Mouse (Mus musculus): ENCODE measurements at regions not wholly inside any gene's neighbourhood (a gene's known extent, or its start where the extent isn't known, plus 50 kb on each side); places are given as distances from the start of the nearest gene placed in this dataset.

DNA sequence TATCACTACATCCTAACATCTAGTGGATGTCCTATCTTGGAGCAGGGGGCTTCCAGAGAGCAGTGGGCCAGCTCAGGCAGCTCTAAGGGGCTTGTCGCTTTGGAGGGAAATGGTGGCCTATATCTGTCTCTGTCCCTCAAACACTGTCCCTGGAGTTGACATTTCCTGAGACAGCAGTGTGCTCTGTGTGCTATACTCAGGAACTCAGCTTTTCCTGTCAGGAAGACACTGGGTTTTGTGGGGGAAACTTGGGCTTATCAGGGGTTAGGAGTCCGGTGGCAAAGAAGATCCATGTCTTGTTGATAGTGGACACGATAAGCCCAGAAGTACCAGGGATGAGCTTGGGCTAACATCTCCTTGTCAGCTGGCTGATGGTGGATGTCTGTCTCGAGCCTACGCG, 187.6 kb upstream of the Bmper start:
- Histone ChIP-seq H3K4me2 (ENCODE audit: low read depth, low read length) (no peak overlapping the region), H3K9ac (ENCODE audit: low read length) (no peak overlapping the region), H3K36me3 (ENCODE audit: control insufficient read depth, insufficient read depth, low read length) (no peaks in the 10 kb centered on the region), H3K27ac (ENCODE audit: low read length) (no peak overlapping the region), H3K4me3 (ENCODE audit: low read length) (no peak overlapping the region), H3K9me3 (ENCODE audit: control insufficient read depth, low read length) (no peaks in the 10 kb centered on the region), H3K27me3 (ENCODE audit: control insufficient read depth, insufficient read depth, low read depth, low read length) (no peaks in the 10 kb centered on the region), H3K4me1 (replicated peaks; ENCODE audit: control insufficient read depth, insufficient read depth, low read length) (peaks cover 16% of the 10 kb centered on the region)
- 61% methylated on average over 6 of the region's 6 CpGs for WGBS
- ATAC-seq (ENCODE audit: low read depth) = peak; percentile 39; the same call in 1 of the 2 replicates

GRCm38 (mm10) chr9:23035901-23036610, 186.8 kb upstream of the Bmper start:
- Histone ChIP-seq H3K4me1 (replicated peaks; ENCODE audit: control insufficient read depth, insufficient read depth, low read length) (peaks cover 8% of the 10 kb centered on the region; the same call in 1 of the 2 replicates), H3K27me3 (ENCODE audit: control insufficient read depth, insufficient read depth, low read depth, low read length) (no peaks in the 10 kb centered on the region), H3K9ac (ENCODE audit: low read length) (peak overlapping the region; percentile 48), H3K9me3 (ENCODE audit: control insufficient read depth, low read length) (no peaks in the 10 kb centered on the region), H3K4me3 (ENCODE audit: low read length) (peak overlapping the region; percentile 27), H3K27ac (ENCODE audit: low read length) (no peak overlapping the region), H3K36me3 (ENCODE audit: control insufficient read depth, insufficient read depth, low read length) (no peaks in the 10 kb centered on the region), H3K4me2 (ENCODE audit: low read depth, low read length) (peak overlapping the region; percentile 52)
- WGBS = 12% methylated on average over 16 of the region's 16 CpGs
- no peak for ATAC-seq (ENCODE audit: low read depth)

DNA sequence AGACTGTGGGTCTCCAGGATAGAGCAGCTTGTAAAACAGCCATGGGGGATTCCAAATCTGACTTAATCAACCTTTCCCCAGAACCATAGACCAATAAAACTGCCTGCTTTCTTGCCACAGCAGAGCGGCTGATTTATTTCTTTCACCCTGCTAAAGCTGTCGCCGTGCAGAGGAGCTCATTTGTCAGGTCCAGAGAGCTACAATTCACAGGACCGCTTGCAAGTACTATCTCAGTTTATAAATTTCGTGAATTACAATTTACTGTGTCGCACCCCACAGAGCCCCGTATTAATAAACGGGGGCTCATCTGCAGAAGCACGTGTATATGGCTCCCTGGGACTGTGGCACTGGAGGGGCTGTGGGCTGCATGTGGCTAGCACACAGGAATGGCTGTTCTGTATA, 185.4 kb upstream of the Bmper start:
- ATAC-seq (ENCODE audit: low read depth) = no peak
- H3K9ac ChIP-seq (ENCODE audit: low read length) = no peak overlapping the region
- H3K4me2 ChIP-seq (ENCODE audit: low read depth, low read length) = no peak overlapping the region
- WGBS = 59% methylated on average over 9 of the region's 9 CpGs
- H3K27me3 ChIP-seq (ENCODE audit: control insufficient read depth, insufficient read depth, low read depth, low read length) = no peaks in the 10 kb centered on the region
- H3K36me3 ChIP-seq (ENCODE audit: control insufficient read depth, insufficient read depth, low read length) = no peaks in the 10 kb centered on the region
- H3K4me1 ChIP-seq (replicated peaks; ENCODE audit: control insufficient read depth, insufficient read depth, low read length) = peaks cover 14% of the 10 kb centered on the region; the same call in 1 of the 2 replicates
- no peak overlapping the region for H3K27ac ChIP-seq (ENCODE audit: low read length)
- H3K4me3 ChIP-seq (ENCODE audit: low read length) = no peak overlapping the region
- no peaks in the 10 kb centered on the region for H3K9me3 ChIP-seq (ENCODE audit: control insufficient read depth, low read length)

GRCm38 (mm10) chr9:23039588-23039987, 183.3 kb upstream of the Bmper start:
- Histone ChIP-seq H3K9ac (ENCODE audit: low read length) (no peak overlapping the region), H3K36me3 (ENCODE audit: control insufficient read depth, insufficient read depth, low read length) (no peaks in the 10 kb centered on the region), H3K4me2 (ENCODE audit: low read depth, low read length) (no peak overlapping the region), H3K27me3 (ENCODE audit: control insufficient read depth, insufficient read depth, low read depth, low read length) (no peaks in the 10 kb centered on the region), H3K4me3 (ENCODE audit: low read length) (no peak overlapping the region), H3K4me1 (replicated peaks; ENCODE audit: control insufficient read depth, insufficient read depth, low read length) (peaks cover 14% of the 10 kb centered on the region; the same call in 1 of the 2 replicates), H3K9me3 (ENCODE audit: control insufficient read depth, low read length) (no peaks in the 10 kb centered on the region), H3K27ac (ENCODE audit: low read length) (no peak overlapping the region)
- ATAC-seq (ENCODE audit: low read depth) = no peak
- WGBS = 87% methylated on average over 6 of the region's 6 CpGs

- no peaks in the 10 kb centered on the region for H3K9me3 ChIP-seq (ENCODE audit: control insufficient read depth, low read length)
Observed at GRCm38 (mm10) chr9:23041025-23041424, 181.9 kb upstream of the Bmper start.

DNA sequence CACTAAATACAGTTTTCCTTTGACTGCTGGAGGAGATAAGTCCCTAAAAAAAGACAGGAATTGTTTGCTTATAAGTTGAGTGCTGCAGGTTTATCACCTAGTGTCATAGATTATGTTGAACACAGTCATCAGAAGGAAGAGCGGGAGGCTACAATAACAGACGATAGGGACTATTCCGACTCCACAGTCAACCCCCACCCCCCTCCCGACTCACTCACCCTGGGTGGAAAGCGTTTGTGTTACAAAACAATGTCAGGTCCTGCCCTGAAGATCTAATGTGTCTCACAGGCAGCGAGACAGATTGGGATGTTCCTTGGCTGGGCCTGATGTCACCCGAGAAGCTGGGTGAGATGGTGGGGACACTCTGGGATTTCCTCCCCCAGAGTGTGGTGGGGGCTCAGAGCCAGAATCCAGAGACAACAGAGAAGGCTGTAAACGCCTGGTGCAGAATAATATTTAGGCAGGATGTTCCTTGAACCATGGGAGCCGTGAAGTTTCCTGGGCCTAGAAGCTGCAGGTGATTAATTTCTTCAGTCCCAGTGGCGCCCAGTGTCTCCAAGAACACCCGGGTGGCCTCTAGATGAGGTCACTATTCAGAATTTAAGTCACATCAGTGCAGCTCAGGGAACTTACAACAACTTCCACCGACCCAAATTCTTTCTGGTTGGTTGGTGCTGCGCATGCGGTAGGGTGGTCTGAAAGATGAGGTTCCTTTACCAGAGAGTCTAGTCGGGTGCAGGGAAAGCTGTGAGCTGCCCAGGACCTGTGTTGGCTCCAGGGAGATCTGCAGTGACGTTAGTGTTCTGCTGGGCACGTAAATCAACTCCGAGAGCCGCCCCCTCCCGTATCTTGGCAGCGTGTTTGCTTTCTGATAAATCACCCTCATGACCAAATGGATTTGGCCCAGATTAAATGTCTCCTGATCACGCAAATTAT, 181.1 kb upstream of the Bmper start:
- no peaks in the 10 kb centered on the region for H3K27me3 ChIP-seq (ENCODE audit: control insufficient read depth, insufficient read depth, low read depth, low read length)
- no peaks in the 10 kb centered on the region for H3K9me3 ChIP-seq (ENCODE audit: control insufficient read depth, low read length)
- peak overlapping the region; percentile 58 for H3K27ac ChIP-seq (ENCODE audit: low read length)
- H3K4me1 ChIP-seq (replicated peaks; ENCODE audit: control insufficient read depth, insufficient read depth, low read length) = peaks cover 6% of the 10 kb centered on the region; the same call in 1 of the 2 replicates
- no peaks in the 10 kb centered on the region for H3K36me3 ChIP-seq (ENCODE audit: control insufficient read depth, insufficient read depth, low read length)
- 34% methylated on average over 22 of the region's 22 CpGs for WGBS
- H3K4me2 ChIP-seq (ENCODE audit: low read depth, low read length) = no peak overlapping the region
- no peak overlapping the region for H3K4me3 ChIP-seq (ENCODE audit: low read length)
- ATAC-seq (ENCODE audit: low read depth) = peak; percentile 57
- H3K9ac ChIP-seq (ENCODE audit: low read length) = no peak overlapping the region

More at GRCm38 (mm10) chr9:23041025-23041424, 181.9 kb upstream of the Bmper start:
- WGBS = 21% methylated on average over 5 of the region's 5 CpGs
- no peaks in the 10 kb centered on the region for H3K36me3 ChIP-seq (ENCODE audit: control insufficient read depth, insufficient read depth, low read length)
- H3K4me2 ChIP-seq (ENCODE audit: low read depth, low read length) = no peak overlapping the region
- H3K27ac ChIP-seq (ENCODE audit: low read length) = peak overlapping the region; percentile 62
- peaks cover 14% of the 10 kb centered on the region; the same call in 1 of the 2 replicates for H3K4me1 ChIP-seq (replicated peaks; ENCODE audit: control insufficient read depth, insufficient read depth, low read length)
- no peak overlapping the region for H3K4me3 ChIP-seq (ENCODE audit: low read length)
- peak; percentile 83 for ATAC-seq (ENCODE audit: low read depth)
- no peaks in the 10 kb centered on the region for H3K27me3 ChIP-seq (ENCODE audit: control insufficient read depth, insufficient read depth, low read depth, low read length)
- no peak overlapping the region for H3K9ac ChIP-seq (ENCODE audit: low read length)

DNA sequence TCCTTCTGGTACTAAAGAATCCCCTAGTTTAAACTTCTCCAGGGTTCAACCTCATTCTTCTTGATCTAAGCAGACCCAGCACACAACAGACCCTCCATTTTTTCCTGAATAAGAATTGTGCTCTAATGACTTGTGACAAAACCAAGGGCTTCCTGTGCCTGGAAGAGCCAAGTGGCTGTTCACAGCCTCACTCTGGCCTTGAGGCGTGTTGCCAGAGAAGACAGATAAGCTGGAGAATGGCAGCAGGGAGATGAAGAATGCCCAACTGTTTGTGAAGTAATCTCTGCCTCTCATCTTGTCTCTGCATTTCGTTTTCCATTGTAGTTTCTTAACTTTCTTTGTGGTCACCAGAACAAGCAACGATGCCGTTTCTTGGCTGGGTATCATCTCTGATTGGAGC, 179.9 kb upstream of the Bmper start:
- no peak overlapping the region for H3K27ac ChIP-seq (ENCODE audit: low read length)
- peaks cover 6% of the 10 kb centered on the region; the same call in 1 of the 2 replicates for H3K4me1 ChIP-seq (replicated peaks; ENCODE audit: control insufficient read depth, insufficient read depth, low read length)
- H3K9me3 ChIP-seq (ENCODE audit: control insufficient read depth, low read length) = no peaks in the 10 kb centered on the region
- 58% methylated on average over 4 of the region's 4 CpGs for WGBS
- ATAC-seq (ENCODE audit: low read depth) = no peak
- H3K36me3 ChIP-seq (ENCODE audit: control insufficient read depth, insufficient read depth, low read length) = no peaks in the 10 kb centered on the region
- H3K4me3 ChIP-seq (ENCODE audit: low read length) = no peak overlapping the region
- H3K9ac ChIP-seq (ENCODE audit: low read length) = no peak overlapping the region
- H3K27me3 ChIP-seq (ENCODE audit: control insufficient read depth, insufficient read depth, low read depth, low read length) = no peaks in the 10 kb centered on the region
- H3K4me2 ChIP-seq (ENCODE audit: low read depth, low read length) = no peak overlapping the region

DNA sequence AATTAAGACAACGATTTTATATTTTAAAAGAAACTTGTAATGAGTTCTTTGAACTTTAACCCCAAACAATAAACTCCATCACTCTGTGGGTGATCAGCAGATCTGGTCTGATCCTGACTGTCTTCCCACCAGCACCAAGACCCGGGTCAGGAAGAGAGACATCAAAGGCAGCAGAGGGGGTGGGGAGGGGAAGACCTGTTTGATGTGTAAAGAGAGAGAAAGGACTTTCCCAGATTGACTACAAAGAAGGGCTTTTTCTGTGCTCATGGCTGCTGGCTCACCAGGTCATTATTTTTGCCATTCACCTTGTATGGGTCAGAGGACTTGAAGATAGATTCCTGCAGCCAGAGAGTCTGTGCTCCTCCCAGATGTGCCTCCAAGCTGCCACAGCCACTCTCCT, 177.4 kb upstream of the Bmper start:
- no peak overlapping the region for H3K4me3 ChIP-seq (ENCODE audit: low read length)
- H3K4me1 ChIP-seq (replicated peaks; ENCODE audit: control insufficient read depth, insufficient read depth, low read length) = peaks cover 6% of the 10 kb centered on the region; the same call in 1 of the 2 replicates
- no peak for ATAC-seq (ENCODE audit: low read depth)
- no peak overlapping the region for H3K4me2 ChIP-seq (ENCODE audit: low read depth, low read length)
- H3K27ac ChIP-seq (ENCODE audit: low read length) = no peak overlapping the region
- H3K9ac ChIP-seq (ENCODE audit: low read length) = no peak overlapping the region
- no peaks in the 10 kb centered on the region for H3K27me3 ChIP-seq (ENCODE audit: control insufficient read depth, insufficient read depth, low read depth, low read length)
- no peaks in the 10 kb centered on the region for H3K36me3 ChIP-seq (ENCODE audit: control insufficient read depth, insufficient read depth, low read length)
- WGBS = 16% methylated on average over 2 of the region's 2 CpGs
- H3K9me3 ChIP-seq (ENCODE audit: control insufficient read depth, low read length) = no peaks in the 10 kb centered on the region

GRCm38 (mm10) chr9:23050751-23051150, 172.1 kb upstream of the Bmper start:
- no peak overlapping the region for H3K4me3 ChIP-seq (ENCODE audit: low read length)
- H3K9ac ChIP-seq (ENCODE audit: low read length) = no peak overlapping the region
- WGBS = 41% methylated on average over 2 of the region's 2 CpGs
- no peak overlapping the region for H3K27ac ChIP-seq (ENCODE audit: low read length)
- no peaks in the 10 kb centered on the region for H3K27me3 ChIP-seq (ENCODE audit: control insufficient read depth, insufficient read depth, low read depth, low read length)
- no peak overlapping the region for H3K4me2 ChIP-seq (ENCODE audit: low read depth, low read length)
- H3K4me1 ChIP-seq (replicated peaks; ENCODE audit: control insufficient read depth, insufficient read depth, low read length) = 0 out of 2 replicates have a peak, but pooled peaks cover 2% of the 10 kb centered on the region
- no peaks in the 10 kb centered on the region for H3K9me3 ChIP-seq (ENCODE audit: control insufficient read depth, low read length)
- ATAC-seq (ENCODE audit: low read depth) = no peak
- no peaks in the 10 kb centered on the region for H3K36me3 ChIP-seq (ENCODE audit: control insufficient read depth, insufficient read depth, low read length)

Data from lung, embryonic 16.5 days (tissue).